Mouse (Mus musculus): Measurements from ENCODE around the gene Pfkp.

Pfkp gene

GRCm38 (mm10) chr13:6648669-6649233 lies at the start of gene Pfkp:
Pfkp (minus strand) TSS chr13:6648777.
- peak; percentile 90 to 93 for DNase-seq

DNA sequence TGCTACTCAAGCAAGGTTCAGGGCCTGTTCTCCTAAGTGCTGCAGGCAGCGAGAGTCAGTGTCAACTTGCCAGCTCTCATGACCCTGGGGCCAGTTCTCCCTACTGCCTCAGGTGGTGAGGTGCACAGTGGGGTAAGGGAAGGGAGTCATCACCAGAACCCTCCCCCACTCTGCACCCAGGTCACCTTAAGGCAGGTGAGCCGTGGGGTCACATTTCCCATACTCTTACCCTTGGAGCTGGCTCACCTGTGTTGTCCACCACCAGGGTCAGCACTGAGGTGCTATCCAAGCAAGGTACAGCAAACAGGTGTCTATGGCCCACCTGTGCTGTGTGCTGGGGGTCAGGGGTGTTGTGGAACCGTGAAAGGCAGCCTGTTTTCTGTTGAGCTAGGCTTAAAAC lies 42.0 kb upstream of the Pfkp start:
- no peak for DNase-seq

DNA sequence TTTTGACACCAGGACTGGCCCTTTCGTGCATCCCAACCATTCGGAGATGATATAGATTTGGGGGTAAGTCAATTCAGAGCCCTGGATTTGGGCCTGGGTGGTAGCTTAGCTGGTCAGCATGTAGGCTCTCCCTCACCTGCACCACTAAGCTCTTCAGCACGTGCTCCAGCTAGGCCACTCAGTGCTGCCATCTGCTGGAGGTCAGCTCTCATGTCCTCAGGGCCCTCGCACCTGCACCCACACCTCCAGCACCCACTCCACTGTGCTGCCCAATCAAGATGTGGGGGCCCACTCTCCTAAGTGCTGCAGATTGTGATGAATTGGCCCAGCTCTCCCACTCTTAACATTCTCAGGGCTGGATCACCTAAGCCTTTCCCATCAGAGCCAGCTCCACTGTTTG lies 41.4 kb upstream of the Pfkp start:
- DNase-seq: peak; percentile 64 to 65

- DNase-seq: peak in 1 of 2 experiments; percentile 37
These were observed 40.3 kb upstream of the Pfkp start for GRCm38 (mm10) chr13:6688790-6689433.

- peak; percentile 51 to 52 for DNase-seq
These were observed 18.3 kb upstream of the Pfkp start for GRCm38 (mm10) chr13:6666887-6667286.

DNA sequence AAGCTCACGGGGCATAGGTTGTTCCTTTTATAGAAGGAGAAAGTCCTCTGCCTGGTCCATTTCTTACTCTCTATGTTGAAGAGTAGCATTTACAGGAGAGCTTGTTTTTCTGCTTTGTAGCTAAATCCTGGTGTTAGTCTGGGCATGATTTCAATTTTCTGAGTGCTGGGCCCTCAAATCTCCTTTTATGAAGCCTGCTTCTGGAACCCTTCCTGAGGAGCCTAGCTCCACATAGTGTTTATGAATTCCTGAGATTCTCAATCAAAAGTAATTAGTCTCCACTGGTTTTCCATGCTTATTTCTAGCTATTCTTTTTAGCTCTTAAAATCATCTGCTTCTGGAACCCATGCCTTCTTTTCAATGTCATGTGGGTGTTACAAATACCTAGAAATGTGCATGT lies 16.9 kb upstream of the Pfkp start:
- no peak for DNase-seq

DNA sequence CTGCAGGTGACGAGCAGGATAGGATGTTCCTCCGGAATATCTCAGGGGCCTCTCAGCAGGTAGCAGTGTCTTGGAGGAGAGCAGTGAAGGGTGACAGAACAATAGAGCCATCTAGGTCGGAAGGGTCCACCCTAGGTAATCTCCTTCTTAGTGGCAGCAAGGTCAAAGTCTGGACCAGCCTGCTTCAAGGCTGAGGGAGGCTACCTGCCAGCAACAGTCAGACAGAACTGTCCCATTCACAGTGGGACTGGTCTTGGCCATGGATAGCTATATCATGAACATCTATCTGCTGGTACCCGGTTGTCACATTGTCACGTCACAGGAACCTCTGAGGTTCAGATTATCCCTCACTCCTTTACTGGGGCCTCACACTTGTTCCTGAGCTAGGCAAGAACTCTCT lies 15.6 kb upstream of the Pfkp start:
- no peak for DNase-seq

GRCm38 (mm10) chr13:6659314-6659713 lies 10.7 kb upstream of the Pfkp start:
- DNase-seq: no peak

- DNase-seq: no peak
These were observed 8.7 kb upstream of the Pfkp start for GRCm38 (mm10) chr13:6657300-6657699.

- no peak for DNase-seq
These were observed 965 bp upstream of the Pfkp start for GRCm38 (mm10) chr13:6649542-6649941.

DNA sequence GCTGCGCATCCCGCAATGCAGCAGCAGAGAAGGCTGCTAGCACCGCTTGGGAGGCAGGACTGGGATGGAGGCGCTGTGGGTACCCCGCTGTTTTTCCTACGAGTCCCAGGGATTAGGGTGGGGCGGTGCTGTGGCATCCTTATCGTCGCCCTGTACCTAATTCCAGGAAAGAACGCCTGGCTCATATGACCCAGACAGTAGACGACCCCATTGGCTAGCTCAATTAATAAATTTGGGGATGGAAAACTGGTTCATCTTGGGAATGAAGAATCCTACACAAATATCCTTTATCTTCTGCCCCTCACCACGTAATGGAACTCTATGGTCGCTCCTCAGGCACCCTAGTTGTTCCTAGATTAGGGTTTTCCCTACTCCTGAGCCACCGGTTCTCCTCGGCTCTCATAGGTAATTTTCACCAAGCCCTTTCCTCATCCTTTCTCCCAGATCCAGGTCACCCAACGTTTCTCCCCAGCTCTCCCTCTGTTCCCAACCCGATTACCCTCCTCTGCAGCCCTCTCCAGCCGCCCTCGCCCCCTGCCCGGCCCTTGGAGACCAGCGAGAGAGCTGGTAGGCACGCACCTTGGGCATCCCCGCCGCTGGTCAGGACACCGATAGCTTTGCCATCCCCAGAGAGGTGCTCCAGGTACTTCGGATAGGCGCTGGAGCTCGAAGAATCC lies 447 bp downstream of the Pfkp start:
- peak; percentile 40 to 48 for DNase-seq

- DNase-seq: peak; percentile 72 to 86
These were observed 1.2 kb downstream of the Pfkp start for GRCm38 (mm10) chr13:6647067-6647991.

DNA sequence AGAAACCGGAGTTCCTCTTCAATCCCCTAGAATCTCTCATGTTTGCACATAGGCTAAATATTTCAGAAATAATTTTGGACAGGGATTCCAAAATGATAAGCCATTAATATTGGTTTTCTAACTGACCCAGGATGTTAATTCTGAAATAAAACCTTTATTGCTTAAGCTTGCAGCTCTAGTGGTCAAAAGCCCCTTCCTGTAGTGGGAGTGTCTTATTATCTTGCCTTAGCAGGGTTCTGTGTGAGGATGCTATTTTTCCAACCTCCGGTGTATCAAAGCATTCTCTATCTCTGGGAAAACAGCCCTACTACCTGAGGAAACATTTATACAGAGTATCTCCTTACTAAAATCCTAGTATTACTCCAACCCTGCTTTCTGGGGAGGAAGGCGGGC lies 1.9 kb downstream of the Pfkp start:
- no peak for DNase-seq

DNA sequence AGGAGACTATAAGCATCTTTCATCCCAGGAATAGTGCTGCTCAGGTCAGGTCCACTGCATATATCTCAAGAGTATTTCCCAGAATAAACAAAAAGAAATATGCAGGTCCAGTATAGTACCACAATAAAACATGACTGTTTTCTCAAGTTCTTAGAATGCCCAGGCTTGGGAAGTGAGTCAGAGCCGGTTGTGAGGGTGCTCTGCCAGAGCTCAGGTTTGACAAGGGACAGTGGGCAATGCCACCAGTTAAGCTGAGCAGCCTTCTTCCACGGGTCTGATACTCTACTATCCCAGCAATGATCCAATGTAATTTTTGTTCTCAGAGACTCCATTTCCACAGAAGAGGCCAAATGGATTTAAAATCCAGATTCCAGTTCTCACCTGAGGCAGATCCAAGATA lies 2.3 kb downstream of the Pfkp start:
- no peak for DNase-seq

GRCm38 (mm10) chr13:6643968-6644367 lies 4.6 kb downstream of the Pfkp start:
- DNase-seq: no peak

DNA sequence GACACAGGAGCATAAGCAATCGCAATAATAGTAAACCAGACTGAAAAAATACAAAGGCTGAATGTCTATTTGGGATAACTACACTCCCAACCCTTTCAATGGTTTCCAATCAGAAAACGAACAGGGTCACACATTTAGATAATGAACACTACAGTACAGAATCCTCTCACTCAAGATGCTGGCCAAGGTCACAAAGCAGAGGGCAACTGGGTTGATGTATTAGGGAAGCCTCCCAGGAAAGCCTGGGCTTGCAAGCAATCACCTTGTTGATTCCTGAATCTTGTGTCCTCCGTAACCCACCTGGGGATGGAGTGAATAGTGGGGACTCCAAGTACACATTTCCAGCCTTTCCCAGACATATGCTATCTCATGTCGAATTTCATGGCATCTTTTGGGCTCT lies 5.6 kb downstream of the Pfkp start:
- no peak for DNase-seq

DNA sequence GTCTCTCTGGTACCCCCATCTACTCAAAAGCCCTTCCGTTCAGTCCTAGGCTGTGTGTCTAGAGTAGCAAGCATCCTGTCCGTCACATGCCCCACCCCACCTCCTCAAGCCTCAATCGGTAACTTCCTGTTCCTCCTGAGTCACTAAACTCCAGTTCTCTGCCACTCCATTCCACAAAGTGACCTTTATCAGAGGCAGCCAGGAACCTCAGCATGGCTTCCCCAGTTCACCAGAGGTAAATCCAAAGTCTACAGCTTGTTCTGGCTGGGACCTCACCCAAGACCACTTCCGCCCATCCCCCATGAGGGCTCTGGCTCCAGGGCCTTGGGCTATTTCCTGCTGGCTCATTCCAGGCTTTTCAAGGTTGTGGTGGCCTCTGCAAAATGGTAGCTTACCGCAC lies 6.1 kb downstream of the Pfkp start:
- DNase-seq: peak in 1 of 2 experiments; percentile 18

- DNase-seq: no peak
These were observed 7.1 kb downstream of the Pfkp start for GRCm38 (mm10) chr13:6641497-6641896.

GRCm38 (mm10) chr13:6639507-6640030 lies 9.0 kb downstream of the Pfkp start:
- no peak for DNase-seq

DNA sequence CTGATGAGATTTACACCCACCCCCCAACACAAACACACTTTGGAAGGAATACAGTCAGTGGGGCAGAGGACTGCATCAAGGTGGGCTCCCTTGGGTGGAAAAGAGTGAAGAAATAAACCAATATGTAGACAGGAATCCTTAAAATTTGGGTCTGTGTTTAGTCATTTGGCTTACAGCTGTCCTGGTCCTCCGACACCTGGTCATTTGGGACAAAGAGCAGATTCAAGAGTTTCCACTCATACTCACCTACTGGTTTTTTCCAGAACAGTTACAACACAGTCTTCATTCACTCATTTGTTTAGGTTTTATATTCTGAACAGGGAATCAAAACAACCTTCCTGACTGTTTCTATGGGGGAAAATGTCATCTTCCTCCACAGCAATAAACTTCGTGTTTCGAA lies 9.6 kb downstream of the Pfkp start:
- no peak for DNase-seq

DNA sequence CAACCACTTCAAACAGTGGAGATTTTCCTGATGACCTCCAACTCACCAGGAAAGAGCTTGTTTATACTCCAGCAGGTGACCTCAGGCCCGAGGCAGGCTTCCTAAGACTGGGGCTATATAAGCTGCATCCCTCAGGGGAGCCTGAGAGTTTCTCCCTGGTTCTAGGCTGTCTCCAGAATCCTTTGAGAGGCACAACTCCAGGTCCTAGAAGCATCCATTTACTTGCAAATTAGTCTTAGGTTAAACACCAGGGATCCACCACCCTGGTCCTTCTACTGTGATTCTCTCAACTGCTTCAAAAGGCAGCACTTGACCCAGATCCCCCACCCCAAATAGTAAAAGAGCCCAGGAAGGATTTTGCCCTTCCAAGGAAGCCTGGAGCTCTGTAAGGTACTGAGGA lies 10.2 kb downstream of the Pfkp start:
- DNase-seq: no peak

DNA sequence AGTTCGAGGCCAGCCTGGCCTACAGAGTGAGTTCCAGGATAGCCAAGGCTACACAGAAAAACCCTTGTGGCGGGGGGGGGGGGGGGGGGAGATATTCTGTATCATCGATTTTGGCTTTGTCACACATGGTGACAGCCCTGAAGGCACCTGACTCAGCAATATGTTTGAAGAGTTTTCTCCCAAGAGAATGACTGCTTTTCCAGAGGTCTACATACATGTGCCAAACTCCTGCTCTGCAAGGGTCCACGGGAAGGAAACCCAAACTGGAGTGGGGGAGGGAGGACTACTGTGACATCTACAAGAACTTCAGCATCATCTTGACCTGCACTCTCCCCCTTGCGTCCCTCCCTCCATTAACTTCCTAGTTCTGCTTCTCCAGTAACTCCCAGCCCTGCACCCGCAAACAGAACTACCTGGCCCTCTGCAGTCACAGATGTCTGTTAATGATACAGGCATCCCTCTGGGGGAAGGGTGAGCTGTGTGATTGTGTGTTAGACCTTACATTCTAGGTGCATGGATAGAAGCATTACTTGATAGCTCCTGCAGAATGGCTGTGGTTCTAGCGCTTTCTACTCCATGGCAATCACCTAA lies 10.9 kb downstream of the Pfkp start:
- DNase-seq: no peak

- DNase-seq: no peak
These were observed 11.6 kb downstream of the Pfkp start for GRCm38 (mm10) chr13:6636976-6637375.

Data from cerebellum, postnatal 36 days (tissue).